Mouse (Mus musculus): ENCODE measurements around the gene Adamtsl3. TPM values are rescaled to one million over a fixed set of nuclear protein-coding genes. Genes with fewer than 3 reads are reported as not detected.

Adamtsl3 gene
- polyA plus RNA-seq, 1 experiment = 1.1 TPM

GRCm38 (mm10) chr7:82350421-82350820, 14.9 kb downstream of the Adamtsl3 start:
- TF ChIP-seq CTCF (IDR thresholded peaks at IDR 0.05; ENCODE audit: extremely low read depth, insufficient read depth, low read length) (no peak), POLR2A (IDR thresholded peaks at IDR 0.05; ENCODE audit: extremely low read depth, insufficient read depth, low read length) (no peak)
- H3K4me3 ChIP-seq (ENCODE audit: insufficient read depth, low read length) = no peak overlapping the region
- H3K4me1 ChIP-seq (ENCODE audit: control insufficient read depth, insufficient read depth, low read length) = no peaks in the 10 kb centered on the region
- H3K27ac ChIP-seq (ENCODE audit: insufficient read depth, low read length) = no peak overlapping the region

GRCm38 (mm10) chr7:82359146-82359545, 23.7 kb downstream of the Adamtsl3 start:
- Histone ChIP-seq H3K4me3 (ENCODE audit: insufficient read depth, low read length) (no peak overlapping the region), H3K27ac (ENCODE audit: insufficient read depth, low read length) (no peak overlapping the region), H3K4me1 (ENCODE audit: control insufficient read depth, insufficient read depth, low read length) (no peaks in the 10 kb centered on the region)
- TF ChIP-seq POLR2A (IDR thresholded peaks at IDR 0.05; ENCODE audit: extremely low read depth, insufficient read depth, low read length) = no peak
- TF ChIP-seq CTCF (IDR thresholded peaks at IDR 0.05; ENCODE audit: extremely low read depth, insufficient read depth, low read length) = no peak

GRCm38 (mm10) chr7:82359674-82360073, 24.2 kb downstream of the Adamtsl3 start:
- Histone ChIP-seq H3K27ac (ENCODE audit: insufficient read depth, low read length) (no peak overlapping the region), H3K4me3 (ENCODE audit: insufficient read depth, low read length) (no peak overlapping the region), H3K4me1 (ENCODE audit: control insufficient read depth, insufficient read depth, low read length) (no peaks in the 10 kb centered on the region)
- TF ChIP-seq POLR2A (IDR thresholded peaks at IDR 0.05; ENCODE audit: extremely low read depth, insufficient read depth, low read length) = no peak
- no peak for TF ChIP-seq CTCF (IDR thresholded peaks at IDR 0.05; ENCODE audit: extremely low read depth, insufficient read depth, low read length)

GRCm38 (mm10) chr7:82360186-82360585, 24.7 kb downstream of the Adamtsl3 start:
- H3K4me1 ChIP-seq (ENCODE audit: control insufficient read depth, insufficient read depth, low read length) = no peaks in the 10 kb centered on the region
- no peak overlapping the region for H3K27ac ChIP-seq (ENCODE audit: insufficient read depth, low read length)
- no peak overlapping the region for H3K4me3 ChIP-seq (ENCODE audit: insufficient read depth, low read length)
- no peak for TF ChIP-seq POLR2A (IDR thresholded peaks at IDR 0.05; ENCODE audit: extremely low read depth, insufficient read depth, low read length)
- no peak for TF ChIP-seq CTCF (IDR thresholded peaks at IDR 0.05; ENCODE audit: extremely low read depth, insufficient read depth, low read length)

- H3K4me1 ChIP-seq (ENCODE audit: control insufficient read depth, insufficient read depth, low read length) = no peaks in the 10 kb centered on the region
- H3K4me3 ChIP-seq (ENCODE audit: insufficient read depth, low read length) = no peak overlapping the region
- no peak for TF ChIP-seq POLR2A (IDR thresholded peaks at IDR 0.05; ENCODE audit: extremely low read depth, insufficient read depth, low read length)
- TF ChIP-seq CTCF (IDR thresholded peaks at IDR 0.05; ENCODE audit: extremely low read depth, insufficient read depth, low read length) = no peak
- no peak overlapping the region for H3K27ac ChIP-seq (ENCODE audit: insufficient read depth, low read length)
Measured at GRCm38 (mm10) chr7:82361127-82361526, 25.6 kb downstream of the Adamtsl3 start.

GRCm38 (mm10) chr7:82364567-82364966, 29.1 kb downstream of the Adamtsl3 start:
- no peaks in the 10 kb centered on the region for H3K4me1 ChIP-seq (ENCODE audit: control insufficient read depth, insufficient read depth, low read length)
- no peak overlapping the region for H3K27ac ChIP-seq (ENCODE audit: insufficient read depth, low read length)
- TF ChIP-seq POLR2A (IDR thresholded peaks at IDR 0.05; ENCODE audit: extremely low read depth, insufficient read depth, low read length) = no peak
- TF ChIP-seq CTCF (IDR thresholded peaks at IDR 0.05; ENCODE audit: extremely low read depth, insufficient read depth, low read length) = no peak
- H3K4me3 ChIP-seq (ENCODE audit: insufficient read depth, low read length) = no peak overlapping the region

- Histone ChIP-seq H3K27ac (ENCODE audit: insufficient read depth, low read length) (no peak overlapping the region), H3K4me3 (ENCODE audit: insufficient read depth, low read length) (no peak overlapping the region), H3K4me1 (ENCODE audit: control insufficient read depth, insufficient read depth, low read length) (no peaks in the 10 kb centered on the region)
- TF ChIP-seq CTCF (IDR thresholded peaks at IDR 0.05; ENCODE audit: extremely low read depth, insufficient read depth, low read length) (no peak), POLR2A (IDR thresholded peaks at IDR 0.05; ENCODE audit: extremely low read depth, insufficient read depth, low read length) (no peak)
Measured at GRCm38 (mm10) chr7:82366056-82366455, 30.6 kb downstream of the Adamtsl3 start.

GRCm38 (mm10) chr7:82366471-82366870, 31.0 kb downstream of the Adamtsl3 start:
- no peak for TF ChIP-seq POLR2A (IDR thresholded peaks at IDR 0.05; ENCODE audit: extremely low read depth, insufficient read depth, low read length)
- no peak for TF ChIP-seq CTCF (IDR thresholded peaks at IDR 0.05; ENCODE audit: extremely low read depth, insufficient read depth, low read length)
- Histone ChIP-seq H3K4me1 (ENCODE audit: control insufficient read depth, insufficient read depth, low read length) (no peaks in the 10 kb centered on the region), H3K27ac (ENCODE audit: insufficient read depth, low read length) (no peak overlapping the region), H3K4me3 (ENCODE audit: insufficient read depth, low read length) (no peak overlapping the region)

GRCm38 (mm10) chr7:82368047-82368446, 32.6 kb downstream of the Adamtsl3 start:
- H3K4me3 ChIP-seq (ENCODE audit: insufficient read depth, low read length) = no peak overlapping the region
- TF ChIP-seq POLR2A (IDR thresholded peaks at IDR 0.05; ENCODE audit: extremely low read depth, insufficient read depth, low read length) = no peak
- no peak for TF ChIP-seq CTCF (IDR thresholded peaks at IDR 0.05; ENCODE audit: extremely low read depth, insufficient read depth, low read length)

GRCm38 (mm10) chr7:82370132-82370531, 34.6 kb downstream of the Adamtsl3 start:
- TF ChIP-seq POLR2A (IDR thresholded peaks at IDR 0.05; ENCODE audit: extremely low read depth, insufficient read depth, low read length) (no peak), CTCF (IDR thresholded peaks at IDR 0.05; ENCODE audit: extremely low read depth, insufficient read depth, low read length) (no peak)
- no peak overlapping the region for H3K27ac ChIP-seq (ENCODE audit: insufficient read depth, low read length)
- H3K4me1 ChIP-seq (ENCODE audit: control insufficient read depth, insufficient read depth, low read length) = no peaks in the 10 kb centered on the region
- no peak overlapping the region for H3K4me3 ChIP-seq (ENCODE audit: insufficient read depth, low read length)

More at GRCm38 (mm10) chr7:82368047-82368446, 32.6 kb downstream of the Adamtsl3 start:
- Histone ChIP-seq H3K27ac (ENCODE audit: insufficient read depth, low read length) (no peak overlapping the region), H3K4me1 (ENCODE audit: control insufficient read depth, insufficient read depth, low read length) (no peaks in the 10 kb centered on the region)

Data from cortical plate, adult 2 months (tissue).